Mouse (Mus musculus): ENCODE measurements around the gene Gdf9. TPM values are rescaled to one million over a fixed set of nuclear protein-coding genes. Genes with fewer than 3 reads are reported as not detected.

Gene Gdf9
- total and polyA plus RNA-seq, 3 experiments = 0.42 to 0.43 TPM; not detected in 1

DNA sequence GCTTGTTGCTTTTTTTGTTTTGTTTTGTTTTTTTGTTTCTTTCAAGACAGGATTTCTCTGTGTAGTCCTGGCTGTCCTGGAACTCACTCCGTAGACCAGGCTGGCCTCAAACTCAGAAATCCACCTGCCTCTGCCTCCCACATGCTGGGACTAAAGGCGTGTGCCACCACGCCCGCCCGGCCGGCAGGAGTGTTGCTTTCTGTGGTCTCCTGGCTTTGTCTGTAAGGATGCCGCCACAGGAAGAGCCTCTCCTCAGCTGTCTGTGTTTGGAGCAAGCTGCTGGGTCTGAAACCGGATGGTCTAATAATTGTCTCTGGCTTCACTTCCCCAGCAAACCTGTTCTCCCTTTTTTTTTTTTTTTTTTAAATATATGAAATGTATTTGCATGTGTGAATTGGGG, 4.7 kb downstream of the Gdf9 start:
- Histone ChIP-seq H3K4me1 (ENCODE audit: control insufficient read depth in 1 of 2, insufficient read depth in 2 of 2, low read length in 2 of 2) (peaks cover 8 to 23% of the 10 kb centered on the region in 2 experiments), H3K9me3 (replicated peaks; ENCODE audit: insufficient read depth, low read length) (no peaks in the 10 kb centered on the region), H3K4me3 (ENCODE audit: control insufficient read depth in 1 of 2, insufficient read depth in 1 of 2, low read depth in 2 of 2, low read length in 2 of 2) (no peak overlapping the region), H3K36me3 (ENCODE audit: control insufficient read depth in 1 of 2, insufficient read depth in 2 of 2, low read length in 2 of 2) (peaks cover 0 to 23% of the 10 kb centered on the region in 2 experiments; a peak in 2 of 4 replicates), H3K27ac (ENCODE audit: control insufficient read depth, low read depth, low read length) (no peak overlapping the region), H3K79me2 (ENCODE audit: control insufficient read depth, insufficient read depth, low read length, poor library complexity) (peaks cover under 1% of the 10 kb centered on the region), H3K9ac (ENCODE audit: control insufficient read depth, low read depth, low read length, poor library complexity, severe bottlenecking) (no peak overlapping the region), H3K27me3 (ENCODE audit: control insufficient read depth in 1 of 2, insufficient read depth in 2 of 2, low read length in 2 of 2) (no peaks in the 10 kb centered on the region)
- DNase-seq (ENCODE audit: low read depth, low spot score) = no peak
- TF ChIP-seq GABPA (IDR thresholded peaks at IDR 0.05; ENCODE audit: low read depth, low read length) = no peak
- TF ChIP-seq NELFE (IDR thresholded peaks at IDR 0.05; ENCODE audit: low read depth, low read length) = no peak
- TF ChIP-seq ZC3H11A (IDR thresholded peaks at IDR 0.05; ENCODE audit: low read depth, low read length) = no peak
- no peak for TF ChIP-seq RAD21 (IDR thresholded peaks at IDR 0.05; ENCODE audit: low read depth, low read length)
- TF ChIP-seq E2F4 (IDR thresholded peaks at IDR 0.05; ENCODE audit: borderline replicate concordance, low read depth, low read length) = no peak
- no peak for TF ChIP-seq BHLHE40 (IDR thresholded peaks at IDR 0.05; ENCODE audit: borderline replicate concordance, low read depth, low read length)
- TF ChIP-seq RCOR1 (IDR thresholded peaks at IDR 0.05; ENCODE audit: low read depth, low read length) = no peak
- TF ChIP-seq POLR2AphosphoS5 (IDR thresholded peaks at IDR 0.05; ENCODE audit: borderline replicate concordance, low read depth, low read length) = no peak
- TF ChIP-seq ELF1 (IDR thresholded peaks at IDR 0.05; ENCODE audit: low read depth, low read length) = no peak
- no peak for TF ChIP-seq SIN3A (IDR thresholded peaks at IDR 0.05; ENCODE audit: low read length)

- no peaks in the 10 kb centered on the region for H3K79me2 ChIP-seq (ENCODE audit: control insufficient read depth, insufficient read depth, low read length, poor library complexity)
- peaks cover 8 to 26% of the 10 kb centered on the region in 2 experiments for H3K4me1 ChIP-seq (ENCODE audit: control insufficient read depth in 1 of 2, insufficient read depth in 2 of 2, low read length in 2 of 2)
- H3K9me3 ChIP-seq (replicated peaks; ENCODE audit: insufficient read depth, low read length) = no peaks in the 10 kb centered on the region
- no peak overlapping the region for H3K4me3 ChIP-seq (ENCODE audit: control insufficient read depth in 1 of 2, insufficient read depth in 1 of 2, low read depth in 2 of 2, low read length in 2 of 2)
- no peak overlapping the region for H3K27ac ChIP-seq (ENCODE audit: control insufficient read depth, low read depth, low read length)
- peaks cover 0 to 24% of the 10 kb centered on the region in 2 experiments; a peak in 2 of 4 replicates for H3K36me3 ChIP-seq (ENCODE audit: control insufficient read depth in 1 of 2, insufficient read depth in 2 of 2, low read length in 2 of 2)
- H3K9ac ChIP-seq (ENCODE audit: control insufficient read depth, low read depth, low read length, poor library complexity, severe bottlenecking) = no peak overlapping the region
- DNase-seq (ENCODE audit: low read depth, low spot score) = no peak
- H3K27me3 ChIP-seq (ENCODE audit: control insufficient read depth in 1 of 2, insufficient read depth in 2 of 2, low read length in 2 of 2) = no peaks in the 10 kb centered on the region
- TF ChIP-seq CHD2 (IDR thresholded peaks at IDR 0.05; ENCODE audit: low read length) (no peak), USF2 (IDR thresholded peaks at IDR 0.05; ENCODE audit: borderline replicate concordance in 1 of 2, insufficient read depth in 1 of 2, low read depth in 1 of 2, low read length in 2 of 2) (no peak), ZMIZ1 (IDR thresholded peaks at IDR 0.05; ENCODE audit: low read depth, low read length) (no peak), MAFK (IDR thresholded peaks at IDR 0.05; ENCODE audit: borderline replicate concordance, low read depth, low read length) (no peak), HCFC1 (IDR thresholded peaks at IDR 0.05; ENCODE audit: low read depth, low read length) (no peak), SIN3A (IDR thresholded peaks at IDR 0.05; ENCODE audit: low read length) (no peak), MAX (IDR thresholded peaks at IDR 0.05; ENCODE audit: low read length) (no peak), RAD21 (IDR thresholded peaks at IDR 0.05; ENCODE audit: low read depth, low read length) (no peak), UBTF (IDR thresholded peaks at IDR 0.05; ENCODE audit: borderline replicate concordance, insufficient read depth, low read depth, low read length) (no peak), MAZ (IDR thresholded peaks at IDR 0.05; ENCODE audit: low read depth, low read length) (no peak)
Observed at GRCm38 (mm10) chr11:53436338-53436737, 5.5 kb downstream of the Gdf9 start.

Data from MEL (cell line).